Mouse (Mus musculus): ENCODE measurements around the gene Slc39a9. TPM values are rescaled to one million over a fixed set of nuclear protein-coding genes. Genes with fewer than 3 reads are reported as not detected.

Gene Slc39a9
- 15.9 TPM for polyA plus RNA-seq (2014; fragmentation: Illumina TruSeq; extraction: RNeasy Lipid Tissue Mini Kit (QIAGEN cat#74804); ENCODE audit: low read depth, low replicate concordance)

GRCm38 (mm10) chr12:80643693-80644505, at the start of gene Slc39a9, which contains the start of gene Erh:
Gene Slc39a9 (plus strand): TSS chr12:80643883.
Gene Erh (minus strand): TSS chr12:80644341.

GRCm38 (mm10) chr12:80692269-80692972, 48.7 kb downstream of the Slc39a9 start, which contains the start of gene Plekhd1:
Gene Plekhd1 (plus strand): TSS chr12:80692591.

Other genes with a start within 250 kb of the Slc39a9 start
- gene Dcaf5, start 207.3 kb upstream of the Slc39a9 start, polyA plus RNA-seq (2014; fragmentation: Illumina TruSeq; extraction: RNeasy Lipid Tissue Mini Kit (QIAGEN cat#74804); ENCODE audit: low read depth, low replicate concordance), result 23.8 TPM
- 23.7 TPM for gene Exd2, start 180.8 kb upstream of the Slc39a9 start, polyA plus RNA-seq (2014; fragmentation: Illumina TruSeq; extraction: RNeasy Lipid Tissue Mini Kit (QIAGEN cat#74804); ENCODE audit: low read depth, low replicate concordance)
- gene Galnt16, start 125.6 kb upstream of the Slc39a9 start, polyA plus RNA-seq (2014; fragmentation: Illumina TruSeq; extraction: RNeasy Lipid Tissue Mini Kit (QIAGEN cat#74804); ENCODE audit: low read depth, low replicate concordance), result 3.5 TPM
- gene Erh, start 458 bp downstream of the Slc39a9 start, polyA plus RNA-seq (2014; fragmentation: Illumina TruSeq; extraction: RNeasy Lipid Tissue Mini Kit (QIAGEN cat#74804); ENCODE audit: low read depth, low replicate concordance), result 39.8 TPM
- not detected for gene Plekhd1, start 48.7 kb downstream of the Slc39a9 start, polyA plus RNA-seq (2014; fragmentation: Illumina TruSeq; extraction: RNeasy Lipid Tissue Mini Kit (QIAGEN cat#74804); ENCODE audit: low read depth, low replicate concordance)
- gene Ccdc177, start 116.8 kb downstream of the Slc39a9 start, polyA plus RNA-seq (2014; fragmentation: Illumina TruSeq; extraction: RNeasy Lipid Tissue Mini Kit (QIAGEN cat#74804); ENCODE audit: low read depth, low replicate concordance), result not detected
- gene Susd6, start 146.6 kb downstream of the Slc39a9 start, polyA plus RNA-seq (2014; fragmentation: Illumina TruSeq; extraction: RNeasy Lipid Tissue Mini Kit (QIAGEN cat#74804); ENCODE audit: low read depth, low replicate concordance), result 61.3 TPM